Mouse (Mus musculus) kidney, adult 2 months (tissue): ENCODE results near the gene Tmie.

ENCODE experiments used
- CTCF ChIP-seq: fragments of 200-500 bp; conservative IDR thresholded peaks from 2 replicates; pipeline ENCODE4 v1.5.1; 2011; ENCODE audit warnings: low read depth, mild to moderate bottlenecking, control low read depth, low read length, moderate library complexity, mixed read lengths; ENCODE audit not compliant: insufficient read depth, insufficient read length
- POLR2A ChIP-seq: fragments of 200-500 bp; IDR thresholded peaks from one replicate; pipeline ENCODE4 v1.6.1; 2011; ENCODE audit warnings: low read depth, low read length, control low read depth

- no peak for TF ChIP-seq POLR2A
- TF ChIP-seq CTCF: no peak
These were observed 35.7 kb downstream of the Tmie start, which contains the start of gene Prss46 for GRCm38 (mm10) chr9:110844206-110844605.
